Mouse (Mus musculus) pancreas, adult 10 weeks (tissue): ENCODE measurements around the gene Gm9970. TPM values are rescaled to one million over a fixed set of nuclear protein-coding genes. Genes with fewer than 3 reads are reported as not detected.

Source experiments
- polyA plus RNA-seq: library from polyadenylated mRNA; stranded (reverse); fragments of 350-450 nt; fragmentation: Illumina TruSeq; extraction: RNeasy Lipid Tissue Mini Kit (QIAGEN cat#74804); gene quantifications from one replicate; pipeline ENCODE4 v1.2.3, GENCODE M21; 2015; ENCODE audit warnings: low read depth, low replicate concordance; ENCODE audit not compliant: insufficient read depth

The Gm9970 gene
- not detected for polyA plus RNA-seq

GRCm38 (mm10) chr5:31240637-31241521 is at the start of gene Gm9970, which contains the start of gene Nrbp1:
TSS of gene Gm9970 (minus strand) at chr5:31241232.
TSS of gene Nrbp1 (plus strand) at chr5:31240864.

DNA sequence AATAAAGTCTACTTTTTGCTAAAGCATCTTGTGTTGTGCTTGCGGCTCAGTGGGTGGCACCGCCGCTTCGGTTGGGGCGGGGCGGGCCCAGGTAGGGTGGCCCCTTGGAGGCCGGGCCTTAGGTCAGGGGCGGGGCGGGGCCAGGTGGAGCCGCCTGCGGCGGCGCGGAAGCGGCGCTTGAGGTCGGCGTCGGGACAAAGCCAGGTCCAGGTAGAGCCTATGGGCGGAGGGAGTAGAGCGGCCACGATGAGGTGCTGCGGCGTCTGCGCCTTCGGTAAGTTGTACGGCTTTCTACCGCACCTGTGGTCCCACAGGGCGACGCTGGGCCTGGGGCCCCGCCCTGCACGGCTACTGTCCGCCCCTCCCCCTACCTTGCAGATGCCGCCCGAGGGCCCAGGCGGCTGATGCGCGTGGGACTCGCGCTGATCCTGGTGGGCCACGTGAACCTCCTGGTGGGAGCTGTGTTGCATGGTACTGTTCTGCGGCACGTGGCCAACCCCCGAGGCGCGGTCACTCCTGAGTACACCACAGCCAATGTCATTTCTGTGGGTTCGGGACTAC is 10.6 kb upstream of the Gm9970 start, which contains the start of gene Krtcap3:
Gene Krtcap3, plus strand, starts transcription at position 151 of the 561 bp plus-strand sequence.

DNA sequence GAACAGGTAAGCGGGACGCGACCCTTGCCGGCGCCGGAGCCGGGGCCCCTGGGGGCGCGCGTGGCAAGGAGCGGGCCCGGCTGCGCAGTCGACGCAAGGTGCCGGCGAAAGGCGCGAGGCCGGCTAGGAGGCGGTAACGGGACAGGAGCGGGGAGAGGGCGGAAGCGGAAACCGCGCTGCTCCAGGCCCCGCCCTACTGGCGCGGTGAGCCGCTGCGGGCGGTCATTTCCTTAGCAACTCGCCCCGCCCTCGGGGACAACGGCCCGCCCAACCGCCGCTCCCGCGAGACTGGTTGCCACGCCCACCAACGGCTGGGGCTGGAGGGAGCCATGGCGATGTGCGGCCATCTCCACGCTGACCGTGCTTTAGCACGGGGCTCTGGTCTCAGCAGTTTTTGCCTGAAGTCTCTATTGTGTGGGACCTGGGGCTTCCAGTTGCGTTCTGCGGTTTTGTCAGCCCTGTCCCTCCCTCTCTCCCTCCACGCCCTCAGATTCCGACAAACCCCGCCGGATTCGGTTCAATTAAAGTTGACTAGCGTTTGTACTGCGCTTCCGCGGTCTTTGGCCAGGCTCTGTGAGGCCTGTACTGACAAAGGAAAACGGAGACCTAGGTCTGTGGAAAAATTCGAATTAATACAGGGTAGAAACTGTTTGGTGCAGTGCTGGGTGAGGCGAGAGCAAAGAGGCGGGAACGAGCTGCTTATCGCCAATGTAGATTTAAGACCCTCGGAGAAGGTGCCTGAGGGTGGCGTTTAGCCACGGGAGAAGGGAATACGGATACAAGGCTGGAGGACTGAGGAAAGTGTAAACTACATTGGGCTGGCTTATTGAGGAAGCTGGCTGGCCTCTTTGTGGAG is 20.4 kb downstream of the Gm9970 start, which contains the start of gene Ppm1g:
Gene Ppm1g, minus strand, starts transcription at position 240 of the 856 bp plus-strand sequence.

GRCm38 (mm10) chr5:31201742-31202590 is 39.1 kb downstream of the Gm9970 start, which contains the start of gene Zfp513:
TSS of gene Zfp513 (minus strand) at chr5:31202303.

DNA sequence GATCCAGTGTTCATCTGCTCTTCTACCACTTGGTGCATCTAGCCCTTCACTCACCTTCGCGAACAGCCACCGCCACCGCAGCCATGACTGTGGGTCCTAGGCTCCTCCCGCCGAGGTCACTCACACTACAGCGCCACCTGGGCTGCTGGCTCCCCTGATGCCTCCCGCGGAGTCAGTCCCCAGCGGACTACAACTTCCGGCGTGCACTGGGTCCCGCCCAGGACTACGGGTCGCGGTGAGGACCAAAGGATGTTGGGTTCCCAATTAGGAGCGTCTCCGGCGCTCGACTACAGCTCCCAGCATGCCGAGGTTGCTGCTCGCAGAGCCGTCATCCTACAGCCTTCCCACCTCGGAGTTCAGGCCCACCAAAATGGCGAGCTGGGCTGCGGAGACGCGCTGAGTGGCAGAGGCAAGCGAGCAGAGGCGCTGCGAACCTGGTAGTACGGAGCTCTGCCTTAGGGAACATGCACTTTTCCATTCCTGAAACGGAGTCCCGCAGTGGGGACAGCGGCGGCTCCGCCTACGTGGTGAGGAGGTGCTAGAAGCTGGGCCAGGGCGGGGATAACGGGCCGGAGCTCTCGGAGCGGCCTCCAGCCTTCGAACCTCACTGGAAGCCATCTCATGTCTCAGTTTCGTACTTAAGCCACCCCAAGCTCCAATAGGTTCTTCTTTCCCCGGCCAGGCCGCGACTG is 47.9 kb downstream of the Gm9970 start, which contains the start of the genes Snx17 and Eif2b4:
Gene Snx17, plus strand, starts transcription at position 289 of the 692 bp plus-strand sequence.
Gene Eif2b4, minus strand, starts transcription at position 492 of the 692 bp plus-strand sequence.

Other genes starting within 250 kb of the Gm9970 start
- gene Atraid, start 192.9 kb downstream of the Gm9970 start, polyA plus RNA-seq = 39.3 TPM
- 4.2 TPM for gene Slc5a6, start 192.3 kb downstream of the Gm9970 start, polyA plus RNA-seq
- gene Cad, start 186.5 kb downstream of the Gm9970 start, polyA plus RNA-seq = 11.6 TPM
- not detected for gene Dnajc5g, start 134.9 kb downstream of the Gm9970 start, polyA plus RNA-seq
- not detected for gene Slc30a3, start 133.0 kb downstream of the Gm9970 start, polyA plus RNA-seq
- gene Trim54, start 124.5 kb downstream of the Gm9970 start, polyA plus RNA-seq = not detected
- not detected for gene Ucn, start 102.4 kb downstream of the Gm9970 start, polyA plus RNA-seq
- 13.0 TPM for gene Mpv17, start 87.0 kb downstream of the Gm9970 start, polyA plus RNA-seq
- 0.52 TPM for gene Gm29609, start 61.3 kb downstream of the Gm9970 start, polyA plus RNA-seq
- gene Gtf3c2, start 61.1 kb downstream of the Gm9970 start, polyA plus RNA-seq = 25.7 TPM
- gene Snx17, start 48.0 kb downstream of the Gm9970 start, polyA plus RNA-seq = 15.2 TPM
- 17.1 TPM for gene Eif2b4, start 47.8 kb downstream of the Gm9970 start, polyA plus RNA-seq
- gene Zfp513, start 38.9 kb downstream of the Gm9970 start, polyA plus RNA-seq = 5.8 TPM
- gene Ppm1g, start 20.5 kb downstream of the Gm9970 start, polyA plus RNA-seq = 12.2 TPM
- 26.8 TPM for gene Nrbp1, start 368 bp downstream of the Gm9970 start, polyA plus RNA-seq
- 9.0 TPM for gene Krtcap3, start 10.5 kb upstream of the Gm9970 start, polyA plus RNA-seq
- gene Ift172, start 49.9 kb upstream of the Gm9970 start, polyA plus RNA-seq = 20.7 TPM
- 2.1 TPM for gene Fndc4, start 54.8 kb upstream of the Gm9970 start, polyA plus RNA-seq
- 1.1 TPM for gene Gckr, start 56.2 kb upstream of the Gm9970 start, polyA plus RNA-seq
- 7.0 TPM for gene Zfp512, start 211.2 kb upstream of the Gm9970 start, polyA plus RNA-seq
- gene 4930548H24Rik, start 244.5 kb upstream of the Gm9970 start, polyA plus RNA-seq = not detected